Mouse (Mus musculus): ENCODE results near the gene Arhgap31. TPM values are rescaled to one million over a fixed set of nuclear protein-coding genes. Genes with fewer than 3 reads are reported as not detected.

The Arhgap31 gene
- total and polyA plus RNA-seq, 3 experiments, result 0.01 to 0.04 TPM; not detected in 1

GRCm38 (mm10) chr16:38761972-38762371 lies 48.9 kb upstream of the Arhgap31 start:
- TF ChIP-seq MYC (IDR thresholded peaks at IDR 0.05; ENCODE audit: low read depth, low read length) (no peak), ZMIZ1 (IDR thresholded peaks at IDR 0.05; ENCODE audit: low read depth, low read length) (no peak), MYB (IDR thresholded peaks at IDR 0.05; ENCODE audit: low read depth, low read length) (no peak), RAD21 (IDR thresholded peaks at IDR 0.05; ENCODE audit: low read depth, low read length) (no peak)
- no peaks in the 10 kb centered on the region; a peak in 2 of 4 replicates for H3K27me3 ChIP-seq (ENCODE audit: control insufficient read depth in 1 of 2, insufficient read depth in 2 of 2, low read length in 2 of 2)
- no peak for DNase-seq (ENCODE audit: low read depth, low spot score)

GRCm38 (mm10) chr16:38760834-38761375 lies 47.8 kb upstream of the Arhgap31 start:
- no peak overlapping the region for H3K4me3 ChIP-seq (ENCODE audit: control insufficient read depth in 1 of 2, insufficient read depth in 1 of 2, low read depth in 2 of 2, low read length in 2 of 2)
- DNase-seq (ENCODE audit: low read depth, low spot score), result no peak
- H3K27me3 ChIP-seq (ENCODE audit: control insufficient read depth in 1 of 2, insufficient read depth in 2 of 2, low read length in 2 of 2), result no peaks in the 10 kb centered on the region; a peak in 1 of 4 replicates
- H3K27ac ChIP-seq (ENCODE audit: control insufficient read depth, low read depth, low read length), result no peak overlapping the region
- no peaks in the 10 kb centered on the region for H3K4me1 ChIP-seq (ENCODE audit: control insufficient read depth in 1 of 2, insufficient read depth in 2 of 2, low read length in 2 of 2)
- H3K9ac ChIP-seq (ENCODE audit: control insufficient read depth, low read depth, low read length, poor library complexity, severe bottlenecking), result no peak overlapping the region
- peaks cover 0 to 2% of the 10 kb centered on the region in 2 experiments; a peak in 1 of 4 replicates for H3K36me3 ChIP-seq (ENCODE audit: control insufficient read depth in 1 of 2, insufficient read depth in 2 of 2, low read length in 2 of 2)
- TF ChIP-seq E2F4 (IDR thresholded peaks at IDR 0.05; ENCODE audit: borderline replicate concordance, low read depth, low read length) (no peak), ELF1 (IDR thresholded peaks at IDR 0.05; ENCODE audit: low read depth, low read length) (no peak), GATA1 (IDR thresholded peaks at IDR 0.05; ENCODE audit: low read depth, low read length) (no peak), CHD2 (IDR thresholded peaks at IDR 0.05; ENCODE audit: low read length) (no peak), TAL1 (IDR thresholded peaks at IDR 0.05; ENCODE audit: low read length) (no peak), MAFK (IDR thresholded peaks at IDR 0.05; ENCODE audit: borderline replicate concordance, low read depth, low read length) (no peak), BHLHE40 (IDR thresholded peaks at IDR 0.05; ENCODE audit: borderline replicate concordance, low read depth, low read length) (no peak), POLR2AphosphoS2 (IDR thresholded peaks at IDR 0.05; ENCODE audit: low read length) (no peak), HCFC1 (IDR thresholded peaks at IDR 0.05; ENCODE audit: low read depth, low read length) (no peak), MYC (IDR thresholded peaks at IDR 0.05; ENCODE audit: low read depth, low read length) (no peak), CHD1 (IDR thresholded peaks at IDR 0.05; ENCODE audit: low read depth, low read length) (no peak), MAX (IDR thresholded peaks at IDR 0.05; ENCODE audit: low read length) (no peak), MYB (IDR thresholded peaks at IDR 0.05; ENCODE audit: low read depth, low read length) (no peak), TCF12 (IDR thresholded peaks at IDR 0.05; ENCODE audit: low read depth, low read length) (no peak), POLR2AphosphoS5 (IDR thresholded peaks at IDR 0.05; ENCODE audit: borderline replicate concordance, low read depth, low read length) (no peak), CTCF (IDR thresholded peaks at IDR 0.05 in 2 of 3, conservative IDR thresholded peaks at IDR 0.05 in 1 of 3; ENCODE audit: control insufficient read depth in 1 of 3, insufficient read depth in 1 of 3, low read depth in 2 of 3, low read length in 3 of 3, poor library complexity in 1 of 3, severe bottlenecking in 1 of 3) (no peak), SMC3 (IDR thresholded peaks at IDR 0.05; ENCODE audit: low read depth, low read length) (no peak), NRF1 (IDR thresholded peaks at IDR 0.05; ENCODE audit: insufficient read depth, low read depth, low read length, poor library complexity, severe bottlenecking) (no peak), USF1 (IDR thresholded peaks at IDR 0.05; ENCODE audit: low read depth, low read length) (no peak)
- H3K9me3 ChIP-seq (replicated peaks; ENCODE audit: insufficient read depth, low read length), result no peaks in the 10 kb centered on the region
- no peaks in the 10 kb centered on the region for H3K79me2 ChIP-seq (ENCODE audit: control insufficient read depth, insufficient read depth, low read length, poor library complexity)

More at GRCm38 (mm10) chr16:38761972-38762371, 48.9 kb upstream of the Arhgap31 start:
- Histone ChIP-seq H3K27ac (ENCODE audit: control insufficient read depth, low read depth, low read length) (no peak overlapping the region), H3K79me2 (ENCODE audit: control insufficient read depth, insufficient read depth, low read length, poor library complexity) (no peaks in the 10 kb centered on the region), H3K9me3 (replicated peaks; ENCODE audit: insufficient read depth, low read length) (no peaks in the 10 kb centered on the region), H3K36me3 (ENCODE audit: control insufficient read depth in 1 of 2, insufficient read depth in 2 of 2, low read length in 2 of 2) (no peaks in the 10 kb centered on the region), H3K9ac (ENCODE audit: control insufficient read depth, low read depth, low read length, poor library complexity, severe bottlenecking) (no peak overlapping the region), H3K4me1 (ENCODE audit: control insufficient read depth in 1 of 2, insufficient read depth in 2 of 2, low read length in 2 of 2) (no peaks in the 10 kb centered on the region), H3K4me3 (ENCODE audit: control insufficient read depth in 1 of 2, insufficient read depth in 1 of 2, low read depth in 2 of 2, low read length in 2 of 2) (no peak overlapping the region)
